In genomic region chr13:62907527-62908162, GRCm38 (mm10) we compare ENCODE assay signal across 15 mouse cellular contexts. TPM values are rescaled to one million over a fixed set of nuclear protein-coding genes. Genes with fewer than 3 reads are reported as not detected.
A peak's percentile ranks its signal among the peaks of the same experiment; 100 is the strongest.
DNase-seq lines count a peak whose midpoint lies in the region; ATAC-seq and TF ChIP-seq lines count a peak whose summit lies in the region.
"Had no signal": no experiment of that assay in that cellular context is flagged by ENCODE, and none has a peak within 500 bp of the region (broad histone marks: within the 10 kb centered on the region; RNA-seq: fewer than 3 reads in every experiment).

No protein-coding gene starts in this region.

- no peak for ATAC-seq in liver, embryonic 12.5 days
- no peak for ATAC-seq in liver, embryonic 11.5 days (replicated peaks; ENCODE audit: low FRiP score)
- no peak for ATAC-seq in embryonic facial prominence, embryonic 13.5 days (ENCODE audit: insufficient number of reproducible peaks, insufficient read depth, low FRiP score, low TSS enrichment, low read depth)
- ATAC-seq in liver, postnatal 0 days: no peak

- H3K9me3 ChIP-seq in liver, embryonic 12.5 days (replicated peaks): no peaks in the 10 kb centered on the region
- no peaks in the 10 kb centered on the region for H3K9me3 ChIP-seq in liver, embryonic 11.5 days (ENCODE audit: control insufficient read depth, low read length)
- H3K9me3 ChIP-seq in embryonic facial prominence, embryonic 13.5 days: no peaks in the 10 kb centered on the region
- H3K9me3 ChIP-seq in liver, postnatal 0 days (ENCODE audit: low read length): no peaks in the 10 kb centered on the region

- peaks cover 45% of the 10 kb centered on the region for H3K4me1 ChIP-seq in liver, embryonic 12.5 days
- H3K4me1 ChIP-seq in liver, embryonic 11.5 days (replicated peaks; ENCODE audit: control insufficient read depth, insufficient read depth, low read length): peaks cover 7% of the 10 kb centered on the region
- H3K4me1 ChIP-seq in embryonic facial prominence, embryonic 13.5 days: peaks cover 24% of the 10 kb centered on the region
- H3K4me1 ChIP-seq in liver, postnatal 0 days (ENCODE audit: insufficient read depth): peaks cover 26% of the 10 kb centered on the region

- no peak for DNase-seq in gastrocnemius, adult 2 months
- no peak for DNase-seq in gastrocnemius, postnatal 25 days
- DNase-seq in liver, embryonic 11.5 days (ENCODE audit: low spot score): no peak
- DNase-seq in liver, postnatal 0 days: no peak
- DNase-seq in spleen, postnatal 36 days (ENCODE audit: low spot score in 2 of 2): no peak
- DNase-seq in adrenal gland, postnatal 14 days: no peak
- DNase-seq: B cell, adult 2 months; right cerebral cortex, postnatal 4 days had no signal

- H3K36me3 ChIP-seq in liver, embryonic 12.5 days: no peaks in the 10 kb centered on the region
- H3K36me3 ChIP-seq in liver, embryonic 11.5 days (ENCODE audit: control insufficient read depth, insufficient read depth, low read length): no peaks in the 10 kb centered on the region
- H3K36me3 ChIP-seq in embryonic facial prominence, embryonic 13.5 days: no peaks in the 10 kb centered on the region
- no peaks in the 10 kb centered on the region for H3K36me3 ChIP-seq in liver, postnatal 0 days (replicated peaks; ENCODE audit: insufficient read depth, low read length)

- no peak overlapping the region for H3K9ac ChIP-seq in liver, embryonic 12.5 days
- no peak overlapping the region for H3K9ac ChIP-seq in liver, embryonic 11.5 days (ENCODE audit: low read depth, low read length)
- no peak overlapping the region for H3K9ac ChIP-seq in embryonic facial prominence, embryonic 13.5 days
- no peak overlapping the region for H3K9ac ChIP-seq in liver, postnatal 0 days (replicated peaks)

- no peak for TF ChIP-seq EP300 in liver, postnatal 0 days (IDR thresholded peaks at IDR 0.05; ENCODE audit: low read depth)

- no peak for TF ChIP-seq CTCF in gastrocnemius, adult 2 months (IDR thresholded peaks at IDR 0.05)
- no peak for TF ChIP-seq CTCF in liver, postnatal 0 days (IDR thresholded peaks at IDR 0.05; ENCODE audit: low read depth)

- H3K27ac ChIP-seq in gastrocnemius, adult 2 months: no peak overlapping the region
- H3K27ac ChIP-seq in liver, embryonic 12.5 days: 0 out of 2 replicates have a peak overlapping the region, but pooled peaks have one; percentile 73
- no peak overlapping the region; the same call in 1 of the 2 replicates for H3K27ac ChIP-seq in liver, embryonic 11.5 days (ENCODE audit: low read depth, low read length)
- 0 out of 2 replicates have a peak overlapping the region, but pooled peaks have one; percentile 33 for H3K27ac ChIP-seq in embryonic facial prominence, embryonic 13.5 days
- H3K27ac ChIP-seq in liver, postnatal 0 days (ENCODE audit: low read depth): peak overlapping the region; percentile 91

- intact Hi-C loops in gastrocnemius, adult 2 months (cut with DNase I): no loop called here

- 75% methylated on average over 14 of the region's 14 CpGs for WGBS in liver, embryonic 12.5 days (ENCODE audit: insufficient replicate concordance)
- 84% methylated on average over 14 of the region's 14 CpGs for WGBS in liver, embryonic 11.5 days
- WGBS in embryonic facial prominence, embryonic 13.5 days: 24% methylated on average over 14 of the region's 14 CpGs
- 70% methylated on average over 14 of the region's 14 CpGs for WGBS in liver, postnatal 0 days (ENCODE audit: insufficient replicate concordance)

- H3K27me3 ChIP-seq in liver, embryonic 12.5 days (replicated peaks): no peaks in the 10 kb centered on the region; the same call in 1 of the 2 replicates
- no peaks in the 10 kb centered on the region for H3K27me3 ChIP-seq in liver, embryonic 11.5 days (replicated peaks; ENCODE audit: control insufficient read depth, insufficient read depth, low read length)
- H3K27me3 ChIP-seq in embryonic facial prominence, embryonic 13.5 days: no peaks in the 10 kb centered on the region
- no peaks in the 10 kb centered on the region for H3K27me3 ChIP-seq in liver, postnatal 0 days (ENCODE audit: insufficient read depth, low read length)

- H3K4me3 ChIP-seq in gastrocnemius, adult 2 months: peak overlapping the region; percentile 38
- H3K4me3 ChIP-seq in liver, embryonic 12.5 days: no peak overlapping the region
- no peak overlapping the region for H3K4me3 ChIP-seq in liver, embryonic 11.5 days (ENCODE audit: low read depth, low read length)
- peak overlapping the region; percentile 20; the same call in 1 of the 2 replicates for H3K4me3 ChIP-seq in embryonic facial prominence, embryonic 13.5 days
- H3K4me3 ChIP-seq in liver, postnatal 0 days (ENCODE audit: low read depth, low read length): no peak overlapping the region

- no peak overlapping the region for H3K4me2 ChIP-seq in liver, embryonic 12.5 days
- H3K4me2 ChIP-seq in liver, embryonic 11.5 days: no peak overlapping the region
- H3K4me2 ChIP-seq in embryonic facial prominence, embryonic 13.5 days: peak overlapping the region; percentile 53
- peak overlapping the region; percentile 26; the same call in 1 of the 2 replicates for H3K4me2 ChIP-seq in liver, postnatal 0 days (ENCODE audit: low read depth, low read length)

RNA-seq across cellular contexts. Expression of gene Fbp1, which starts 19.6 kb away (rescaled TPM):
- total RNA-seq in gastrocnemius, adult 2 months (2021): not detected
- total RNA-seq in gastrocnemius, postnatal 25 days (2021): not detected
- not detected in 2 replicates for polyA plus RNA-seq in liver, embryonic 12.5 days (2016; fragmentation: Nextera tagmentation; extraction: Ambion mirVana)
- not detected in 2 replicates for polyA plus RNA-seq in liver, embryonic 11.5 days (2014; fragmentation: Nextera tagmentation; extraction: Ambion mirVana)
- 0.66 and 5.3 TPM in 2 replicates for polyA plus RNA-seq in embryonic facial prominence, embryonic 13.5 days (2015; fragmentation: Nextera tagmentation; extraction: Ambion mirVana)
- 2,442 and 2,581 TPM in 2 replicates for polyA plus RNA-seq in liver, postnatal 0 days (2015; fragmentation: Nextera tagmentation; extraction: Ambion mirVana)
- total RNA-seq in adrenal gland, postnatal 14 days (2021): 6.5 and 111 TPM in 2 replicates
- total RNA-seq: MEL had no signal
- polyA plus RNA-seq: neural tube, embryonic 11.5 days had no signal

RNA-seq across cellular contexts. Expression of gene Fbp2, which starts 49.4 kb away (rescaled TPM):
- 10 to 100 TPM; 40.0 to 64.9 TPM for total RNA-seq in gastrocnemius, adult 2 months (2021)
- 10 to 100 TPM; 30.0 to 48.3 TPM for total RNA-seq in gastrocnemius, postnatal 25 days (2021)
- not detected in 2 replicates for polyA plus RNA-seq in liver, embryonic 12.5 days (2016; fragmentation: Nextera tagmentation; extraction: Ambion mirVana)
- polyA plus RNA-seq in liver, embryonic 11.5 days (2014; fragmentation: Nextera tagmentation; extraction: Ambion mirVana): not detected in 2 replicates
- 0.45 and 2.1 TPM in 2 replicates for polyA plus RNA-seq in embryonic facial prominence, embryonic 13.5 days (2015; fragmentation: Nextera tagmentation; extraction: Ambion mirVana)
- polyA plus RNA-seq in liver, postnatal 0 days (2015; fragmentation: Nextera tagmentation; extraction: Ambion mirVana): 0.89 and 1.3 TPM in 2 replicates
- total RNA-seq in adrenal gland, postnatal 14 days (2021): 3.5 and 4.5 TPM in 2 replicates
- total RNA-seq: common myeloid progenitor, adult 5-6 weeks; hematopoietic stem cell, adult 5-6 weeks; megakaryocyte, adult 5-6 weeks had no signal
- polyA plus RNA-seq: neural tube, embryonic 11.5 days had no signal

RNA-seq across cellular contexts. Expression of gene 2010111I01Rik, which starts 57.0 kb away (rescaled TPM):
- total RNA-seq in gastrocnemius, adult 2 months (2021): 10 to 100 TPM; 56.8 to 61.4 TPM
- 10 to 100 TPM; 61.5 to 67.5 TPM for total RNA-seq in gastrocnemius, postnatal 25 days (2021)
- polyA plus RNA-seq in liver, embryonic 12.5 days (2016; fragmentation: Nextera tagmentation; extraction: Ambion mirVana): 17.2 and 19.6 TPM in 2 replicates
- polyA plus RNA-seq in liver, embryonic 11.5 days (2014; fragmentation: Nextera tagmentation; extraction: Ambion mirVana): 30.6 and 31.8 TPM in 2 replicates
- 219 and 254 TPM in 2 replicates for polyA plus RNA-seq in embryonic facial prominence, embryonic 13.5 days (2015; fragmentation: Nextera tagmentation; extraction: Ambion mirVana)
- 20.0 and 22.9 TPM in 2 replicates for polyA plus RNA-seq in liver, postnatal 0 days (2015; fragmentation: Nextera tagmentation; extraction: Ambion mirVana)
- 78.4 and 78.9 TPM in 2 replicates for total RNA-seq in adrenal gland, postnatal 14 days (2021)

Comparison
In these comparisons a context has a peak if more than half of its experiments do, and no peak if none do; other contexts are left out.
1. H3K27ac ChIP-seq: peak in liver, embryonic 12.5 days (single experiment), embryonic facial prominence, embryonic 13.5 days (single experiment) and liver, postnatal 0 days (single experiment); none in gastrocnemius, adult 2 months (single experiment) and liver, embryonic 11.5 days (single experiment).
2. H3K4me2 ChIP-seq: peak in embryonic facial prominence, embryonic 13.5 days (single experiment) and liver, postnatal 0 days (single experiment); none in liver, embryonic 12.5 days (single experiment) and liver, embryonic 11.5 days (single experiment).
3. RNA of gene Fbp1, which starts 19.6 kb away (polyA plus RNA-seq): 2,442 to 2,581 TPM in liver, postnatal 0 days; 0.66 to 5.3 TPM in embryonic facial prominence, embryonic 13.5 days, not detected in liver, embryonic 12.5 days and not detected in liver, embryonic 11.5 days; every median in the first group is over 100 times any median in the second.
4. H3K4me3 ChIP-seq: peak in gastrocnemius, adult 2 months (single experiment) and embryonic facial prominence, embryonic 13.5 days (single experiment); none in liver, embryonic 12.5 days (single experiment), liver, embryonic 11.5 days (single experiment) and liver, postnatal 0 days (single experiment).